Mouse (Mus musculus): Measurements from ENCODE around the gene Cebpa.

Gene Cebpa

GRCm38 (mm10) chr7:35120146-35120691 is 1.1 kb downstream of the Cebpa start:
- DNase-seq = no peak

- DNase-seq = no peak
These were observed 2.1 kb downstream of the Cebpa start for GRCm38 (mm10) chr7:35121150-35121549.

GRCm38 (mm10) chr7:35122401-35123320 is 3.6 kb downstream of the Cebpa start:
- DNase-seq = no peak

- DNase-seq = no peak
These were observed 4.4 kb downstream of the Cebpa start for GRCm38 (mm10) chr7:35123431-35123953.

GRCm38 (mm10) chr7:35124216-35124615 is 5.1 kb downstream of the Cebpa start:
- DNase-seq = no peak

GRCm38 (mm10) chr7:35124745-35125144 is 5.7 kb downstream of the Cebpa start:
- no peak for DNase-seq

GRCm38 (mm10) chr7:35125971-35126370 is 6.9 kb downstream of the Cebpa start:
- DNase-seq = no peak

GRCm38 (mm10) chr7:35127001-35127400 is 7.9 kb downstream of the Cebpa start:
- peak; percentile 62 for DNase-seq

- peak; percentile 69 for DNase-seq
These were observed 8.6 kb downstream of the Cebpa start for GRCm38 (mm10) chr7:35127721-35128120.

- peak; percentile 70 for DNase-seq
These were observed 9.8 kb downstream of the Cebpa start for GRCm38 (mm10) chr7:35128677-35129567.

GRCm38 (mm10) chr7:35130059-35130738 is 11.1 kb downstream of the Cebpa start:
- peak; percentile 84 for DNase-seq

GRCm38 (mm10) chr7:35130888-35131287 is 11.8 kb downstream of the Cebpa start:
- DNase-seq = no peak

GRCm38 (mm10) chr7:35131601-35132000 is 12.5 kb downstream of the Cebpa start:
- DNase-seq = no peak

GRCm38 (mm10) chr7:35134621-35135020 is 15.5 kb downstream of the Cebpa start:
- DNase-seq = no peak

GRCm38 (mm10) chr7:35137524-35137923 is 18.4 kb downstream of the Cebpa start:
- no peak for DNase-seq

GRCm38 (mm10) chr7:35138481-35138880 is 19.4 kb downstream of the Cebpa start:
- no peak for DNase-seq

- no peak for DNase-seq
These were observed 20.8 kb downstream of the Cebpa start for GRCm38 (mm10) chr7:35139880-35140279.

GRCm38 (mm10) chr7:35141519-35141918 is 22.4 kb downstream of the Cebpa start:
- DNase-seq = no peak

GRCm38 (mm10) chr7:35142522-35142921 is 23.4 kb downstream of the Cebpa start:
- no peak for DNase-seq

GRCm38 (mm10) chr7:35143864-35144618 is 24.9 kb downstream of the Cebpa start:
- peak; percentile 74 for DNase-seq

- peak; percentile 87 for DNase-seq
These were observed 26.0 kb downstream of the Cebpa start for GRCm38 (mm10) chr7:35145068-35145467.

GRCm38 (mm10) chr7:35146269-35146668 is 27.2 kb downstream of the Cebpa start:
- peak; percentile 86 for DNase-seq

Measured in lung, postnatal 36 days (tissue).